Comparison of ENCODE assay signal across 41 mouse cellular contexts in the genomic region with DNA sequence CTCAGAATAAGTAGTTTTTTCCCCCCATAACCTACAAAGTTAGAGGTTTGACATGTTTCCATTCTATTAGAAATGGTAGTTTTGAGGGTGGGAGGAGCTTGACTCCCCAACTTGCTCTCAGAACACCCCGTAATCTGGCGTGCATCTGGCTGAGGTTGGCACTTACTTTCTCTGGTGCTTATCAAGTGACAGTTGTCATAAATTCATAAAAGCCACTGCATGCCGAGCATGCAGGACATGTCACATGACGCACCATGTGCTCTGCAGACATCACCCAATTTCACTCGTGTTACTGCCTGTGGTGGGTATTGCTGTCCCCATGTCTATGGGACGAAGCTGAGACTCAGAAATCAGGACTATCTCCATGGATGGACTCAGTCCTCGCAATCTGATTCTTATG. TPM values are rescaled to one million over a fixed set of nuclear protein-coding genes. Genes with fewer than 3 reads are reported as not detected.
"Had no signal": no experiment of that assay in that cellular context is flagged by ENCODE, and none has a peak within 500 bp of the region (broad histone marks: within the 10 kb centered on the region; RNA-seq: fewer than 3 reads in every experiment).

No protein-coding gene starts in this region.

- H3K9ac ChIP-seq: heart, embryonic 13.5 days; heart, embryonic 15.5 days; hindbrain, embryonic 13.5 days; hindbrain, embryonic 15.5 days; kidney, embryonic 15.5 days; limb, embryonic 13.5 days; limb, embryonic 15.5 days; liver, embryonic 13.5 days; liver, embryonic 15.5 days had no signal

- H3K27me3 ChIP-seq: heart, embryonic 13.5 days; heart, embryonic 15.5 days; hindbrain, embryonic 13.5 days; hindbrain, embryonic 15.5 days; kidney, embryonic 15.5 days; limb, embryonic 13.5 days; limb, embryonic 15.5 days; liver, embryonic 13.5 days; liver, embryonic 15.5 days had no signal

- H3K27ac ChIP-seq: gastrocnemius, adult 2 months; heart, adult 2 months; heart, embryonic 13.5 days; heart, embryonic 15.5 days; hindbrain, embryonic 13.5 days; hindbrain, embryonic 15.5 days; hindbrain, postnatal 0 days; kidney, embryonic 15.5 days; kidney, postnatal 0 days; limb, embryonic 13.5 days; limb, embryonic 15.5 days; liver, embryonic 13.5 days; liver, embryonic 15.5 days had no signal

- H3K4me2 ChIP-seq: heart, embryonic 11.5 days; heart, embryonic 13.5 days; heart, embryonic 15.5 days; hindbrain, embryonic 13.5 days; hindbrain, embryonic 15.5 days; kidney, embryonic 15.5 days; limb, embryonic 13.5 days; limb, embryonic 15.5 days; liver, embryonic 13.5 days; liver, embryonic 15.5 days had no signal

- ATAC-seq: hindbrain, postnatal 0 days; intestine, embryonic 16.5 days had no signal

- H3K36me3 ChIP-seq: heart, embryonic 13.5 days; heart, embryonic 15.5 days; hindbrain, embryonic 13.5 days; hindbrain, embryonic 15.5 days; kidney, embryonic 15.5 days; limb, embryonic 13.5 days; limb, embryonic 15.5 days; liver, embryonic 13.5 days; liver, embryonic 15.5 days had no signal

- H3K4me1 ChIP-seq: heart, embryonic 13.5 days; heart, embryonic 15.5 days; hindbrain, embryonic 13.5 days; hindbrain, embryonic 15.5 days; limb, embryonic 13.5 days; limb, embryonic 15.5 days had no signal

- H3K4me3 ChIP-seq: gastrocnemius, adult 2 months; heart, adult 2 months; heart, embryonic 13.5 days; heart, embryonic 15.5 days; hindbrain, embryonic 13.5 days; hindbrain, embryonic 15.5 days; kidney, embryonic 15.5 days; limb, embryonic 13.5 days; limb, embryonic 15.5 days; liver, embryonic 13.5 days; liver, embryonic 15.5 days had no signal

- DNase-seq: gastrocnemius, adult 2 months; gastrocnemius, postnatal 14 days; gastrocnemius, postnatal 36 days; heart, adult 11 months; heart, adult 2 months; heart, postnatal 14 days; heart, postnatal 36 days; kidney, adult 11 months; kidney, adult 2 months; kidney, adult 9 months; kidney, postnatal 14 days; kidney, postnatal 36 days; layer of hippocampus, adult 9-11 months; layer of hippocampus, postnatal 36 days; left cerebral cortex, postnatal 4 days; liver, embryonic 13.5 days had no signal

- H3K9me3 ChIP-seq: heart, embryonic 13.5 days; heart, embryonic 15.5 days; hindbrain, embryonic 13.5 days; hindbrain, embryonic 15.5 days; kidney, embryonic 15.5 days; limb, embryonic 13.5 days; limb, embryonic 15.5 days; liver, embryonic 13.5 days; liver, embryonic 15.5 days had no signal

RNA-seq across cellular contexts. Expression of gene 1810046K07Rik, which starts 18.2 kb away (rescaled TPM):
- total RNA-seq: gastrocnemius, adult 2 months; gastrocnemius, postnatal 14 days; gastrocnemius, postnatal 36 days; heart, adult 2 months; heart, postnatal 14 days; heart, postnatal 36 days; hematopoietic stem cell, adult 5-6 weeks; hindbrain, postnatal 0 days; layer of hippocampus, adult 18-20 months; layer of hippocampus, adult 8-10 months; layer of hippocampus, postnatal 14 days; layer of hippocampus, postnatal 36 days; left cerebral cortex, adult 18-20 months; left cerebral cortex, adult 8-10 months; left cerebral cortex, postnatal 10 days; left cerebral cortex, postnatal 25 days; left cerebral cortex, postnatal 4 days had no signal
- polyA plus RNA-seq: gonadal fat pad, adult 2 months; heart, embryonic 11.5 days; heart, embryonic 13.5 days; heart, embryonic 15.5 days; heart, postnatal 0 days; hindbrain, embryonic 11.5 days; hindbrain, embryonic 13.5 days; hindbrain, embryonic 15.5 days; hindbrain, postnatal 0 days; intestine, embryonic 14.5 days; intestine, embryonic 16.5 days; kidney, embryonic 15.5 days; kidney, postnatal 0 days; limb, embryonic 11.5 days; limb, embryonic 15.5 days; liver, embryonic 13.5 days had no signal
